Mouse (Mus musculus) liver, embryonic 12.5 days (tissue): ENCODE measurements at regions not wholly inside any gene's neighbourhood (a gene's known extent, or its start where the extent isn't known, plus 50 kb on each side); places are given as distances from the start of the nearest gene placed in this dataset.

Experiments
- ATAC-seq: fragments of 200-750 bp; cut with Nextera tagmentation; 2 replicates; pipeline ENCODE4 v1.8.0; 2017; ENCODE audit warnings: moderate number of reproducible peaks, mild to moderate bottlenecking, moderate library complexity
- H3K27ac ChIP-seq: fragments of 300-500 bp; sonication (generic); 2 replicates; pipeline ENCODE4 v1.5.1; 2016; ENCODE audit warnings: mild to moderate bottlenecking
- H3K27me3 ChIP-seq: fragments of 300-500 bp; sonication (generic); replicated peaks from 2 replicates; pipeline ENCODE4 v1.6.1; 2016; ENCODE audit warnings: mild to moderate bottlenecking, moderate library complexity
- H3K36me3 ChIP-seq: fragments of 300-500 bp; sonication (generic); 2 replicates; pipeline ENCODE4 v1.6.1; 2016; ENCODE audit warnings: mild to moderate bottlenecking, moderate library complexity
- H3K4me1 ChIP-seq: fragments of 300-500 bp; sonication (generic); 2 replicates; pipeline ENCODE4 v1.6.1; 2016
- H3K4me2 ChIP-seq: fragments of 300-500 bp; sonication (generic); 2 replicates; pipeline ENCODE4 v1.6.1; 2016; ENCODE audit warnings: mild to moderate bottlenecking, moderate library complexity
- H3K4me3 ChIP-seq: fragments of 300-500 bp; sonication (generic); 2 replicates; pipeline ENCODE4 v1.5.1; 2016; ENCODE audit warnings: mild to moderate bottlenecking, moderate library complexity
- H3K9ac ChIP-seq: fragments of 300-500 bp; sonication (generic); 2 replicates; pipeline ENCODE4 v1.6.1; 2016; ENCODE audit warnings: mild to moderate bottlenecking, moderate library complexity
- H3K9me3 ChIP-seq: fragments of 300-500 bp; sonication (generic); replicated peaks from 2 replicates; pipeline ENCODE4 v1.6.1; 2016; ENCODE audit warnings: mild to moderate bottlenecking, moderate library complexity
- WGBS: fragments of 180-500 bp; shearing (Covaris S2); methylation state at CpG from one replicate; pipeline ENCODE4 v1.1.7; 2016; ENCODE audit not compliant: insufficient replicate concordance; 5-methylcytosine and 5-hydroxymethylcytosine counted together

- Histone ChIP-seq H3K4me3 (no peak overlapping the region), H3K4me2 (no peak overlapping the region), H3K9ac (no peak overlapping the region), H3K27ac (no peak overlapping the region), H3K4me1 (no peaks in the 10 kb centered on the region), H3K36me3 (no peaks in the 10 kb centered on the region), H3K9me3 (no peaks in the 10 kb centered on the region), H3K27me3 (no peaks in the 10 kb centered on the region)
- ATAC-seq, result no peak
- 52% methylated on average over 7 of the region's 7 CpGs for WGBS
Observed at GRCm38 (mm10) chr3:34445354-34445753, 204.9 kb upstream of the Sox2 start.

- no peaks in the 10 kb centered on the region for H3K9me3 ChIP-seq
- H3K4me1 ChIP-seq, result no peaks in the 10 kb centered on the region
- no peak for ATAC-seq
- WGBS, result 61% methylated on average over 5 of the region's 5 CpGs
- no peaks in the 10 kb centered on the region for H3K27me3 ChIP-seq
- H3K4me3 ChIP-seq, result no peak overlapping the region
- no peak overlapping the region for H3K4me2 ChIP-seq
- no peak overlapping the region for H3K27ac ChIP-seq
- no peak overlapping the region for H3K9ac ChIP-seq
- no peaks in the 10 kb centered on the region for H3K36me3 ChIP-seq
Observed at GRCm38 (mm10) chr3:34444802-34445201, 205.4 kb upstream of the Sox2 start.

GRCm38 (mm10) chr3:34443731-34444628 lies 206.2 kb upstream of the Sox2 start:
- Histone ChIP-seq H3K4me3 (no peak overlapping the region), H3K4me1 (no peaks in the 10 kb centered on the region), H3K27me3 (no peaks in the 10 kb centered on the region), H3K9me3 (no peaks in the 10 kb centered on the region), H3K4me2 (no peak overlapping the region), H3K9ac (no peak overlapping the region), H3K36me3 (no peaks in the 10 kb centered on the region), H3K27ac (no peak overlapping the region)
- no peak for ATAC-seq
- WGBS, result 77% methylated on average over 28 of the region's 28 CpGs

GRCm38 (mm10) chr3:34443307-34443706 lies 206.9 kb upstream of the Sox2 start:
- 71% methylated on average over 5 of the region's 5 CpGs for WGBS

GRCm38 (mm10) chr3:34441792-34442191 lies 208.4 kb upstream of the Sox2 start:
- WGBS, result 46% methylated on average over 4 of the region's 4 CpGs
- no peaks in the 10 kb centered on the region for H3K27me3 ChIP-seq
- H3K4me1 ChIP-seq, result no peaks in the 10 kb centered on the region
- H3K27ac ChIP-seq, result no peak overlapping the region
- no peak overlapping the region for H3K9ac ChIP-seq
- ATAC-seq, result no peak
- H3K36me3 ChIP-seq, result no peaks in the 10 kb centered on the region
- no peak overlapping the region for H3K4me2 ChIP-seq
- H3K4me3 ChIP-seq, result no peak overlapping the region
- no peaks in the 10 kb centered on the region for H3K9me3 ChIP-seq

More at GRCm38 (mm10) chr3:34443307-34443706, 206.9 kb upstream of the Sox2 start:
- no peak overlapping the region for H3K27ac ChIP-seq
- H3K4me1 ChIP-seq, result no peaks in the 10 kb centered on the region
- no peak overlapping the region for H3K4me2 ChIP-seq
- no peaks in the 10 kb centered on the region for H3K27me3 ChIP-seq
- no peaks in the 10 kb centered on the region for H3K36me3 ChIP-seq
- ATAC-seq, result no peak
- H3K4me3 ChIP-seq, result no peak overlapping the region
- H3K9ac ChIP-seq, result no peak overlapping the region
- no peaks in the 10 kb centered on the region for H3K9me3 ChIP-seq

GRCm38 (mm10) chr3:34441266-34441665 lies 208.9 kb upstream of the Sox2 start:
- H3K27ac ChIP-seq, result no peak overlapping the region
- no peaks in the 10 kb centered on the region for H3K9me3 ChIP-seq
- no peaks in the 10 kb centered on the region for H3K4me1 ChIP-seq
- H3K4me3 ChIP-seq, result no peak overlapping the region
- H3K4me2 ChIP-seq, result no peak overlapping the region
- no peak for ATAC-seq
- WGBS, result 55% methylated on average over 5 of the region's 5 CpGs
- no peaks in the 10 kb centered on the region for H3K27me3 ChIP-seq
- H3K9ac ChIP-seq, result no peak overlapping the region
- H3K36me3 ChIP-seq, result no peaks in the 10 kb centered on the region

- Histone ChIP-seq H3K36me3 (no peaks in the 10 kb centered on the region), H3K4me2 (no peak overlapping the region), H3K9ac (no peak overlapping the region), H3K4me1 (no peaks in the 10 kb centered on the region), H3K27me3 (no peaks in the 10 kb centered on the region), H3K9me3 (peaks cover 6% of the 10 kb centered on the region; the same call in 1 of the 2 replicates), H3K27ac (no peak overlapping the region), H3K4me3 (no peak overlapping the region)
- ATAC-seq, result no peak
- 64% methylated on average over 9 of the region's 9 CpGs for WGBS
Observed at GRCm38 (mm10) chr3:34434901-34435300, 215.3 kb upstream of the Sox2 start.

- no peak overlapping the region for H3K4me2 ChIP-seq
- H3K9me3 ChIP-seq, result peaks cover 6% of the 10 kb centered on the region; the same call in 1 of the 2 replicates
- 69% methylated on average over 8 of the region's 8 CpGs for WGBS
- H3K9ac ChIP-seq, result no peak overlapping the region
- ATAC-seq, result no peak
- H3K4me3 ChIP-seq, result no peak overlapping the region
- H3K27ac ChIP-seq, result no peak overlapping the region
- H3K36me3 ChIP-seq, result no peaks in the 10 kb centered on the region
- no peaks in the 10 kb centered on the region for H3K27me3 ChIP-seq
- H3K4me1 ChIP-seq, result no peaks in the 10 kb centered on the region
Observed at GRCm38 (mm10) chr3:34427967-34428366, 222.2 kb upstream of the Sox2 start.

- Histone ChIP-seq H3K4me2 (no peak overlapping the region), H3K4me3 (no peak overlapping the region), H3K9ac (no peak overlapping the region), H3K36me3 (no peaks in the 10 kb centered on the region), H3K27me3 (no peaks in the 10 kb centered on the region), H3K27ac (no peak overlapping the region), H3K4me1 (no peaks in the 10 kb centered on the region), H3K9me3 (peaks cover 3% of the 10 kb centered on the region; the same call in 1 of the 2 replicates)
- no peak for ATAC-seq
- WGBS, result 59% methylated on average over 4 of the region's 4 CpGs
Observed at GRCm38 (mm10) chr3:34427495-34427894, 222.7 kb upstream of the Sox2 start.

- H3K4me3 ChIP-seq, result no peak overlapping the region
- H3K36me3 ChIP-seq, result no peaks in the 10 kb centered on the region
- H3K27me3 ChIP-seq, result no peaks in the 10 kb centered on the region
- H3K9me3 ChIP-seq, result no peaks in the 10 kb centered on the region
- no peak overlapping the region for H3K4me2 ChIP-seq
- ATAC-seq, result no peak
- no peak overlapping the region for H3K9ac ChIP-seq
- no peaks in the 10 kb centered on the region for H3K4me1 ChIP-seq
- WGBS, result 43% methylated on average over 10 of the region's 10 CpGs
- H3K27ac ChIP-seq, result no peak overlapping the region
Observed at GRCm38 (mm10) chr3:34426955-34427354, 223.2 kb upstream of the Sox2 start.

- WGBS, result 60% methylated on average over 3 of the region's 3 CpGs
Observed at GRCm38 (mm10) chr3:34411915-34412306, 238.3 kb upstream of the Sox2 start.

GRCm38 (mm10) chr3:34411142-34411914 lies 238.9 kb upstream of the Sox2 start:
- H3K4me1 ChIP-seq, result no peaks in the 10 kb centered on the region
- no peak overlapping the region for H3K4me2 ChIP-seq
- H3K36me3 ChIP-seq, result no peaks in the 10 kb centered on the region
- no peaks in the 10 kb centered on the region for H3K9me3 ChIP-seq
- no peaks in the 10 kb centered on the region for H3K27me3 ChIP-seq
- no peak for ATAC-seq
- no peak overlapping the region for H3K27ac ChIP-seq
- H3K9ac ChIP-seq, result no peak overlapping the region
- no peak overlapping the region for H3K4me3 ChIP-seq
- WGBS, result 57% methylated on average over 10 of the region's 10 CpGs

More at GRCm38 (mm10) chr3:34411915-34412306, 238.3 kb upstream of the Sox2 start:
- ATAC-seq, result no peak
- H3K4me1 ChIP-seq, result no peaks in the 10 kb centered on the region
- no peaks in the 10 kb centered on the region for H3K36me3 ChIP-seq
- no peak overlapping the region for H3K4me3 ChIP-seq
- no peak overlapping the region for H3K4me2 ChIP-seq
- H3K9ac ChIP-seq, result no peak overlapping the region
- H3K9me3 ChIP-seq, result no peaks in the 10 kb centered on the region
- H3K27ac ChIP-seq, result no peak overlapping the region
- no peaks in the 10 kb centered on the region for H3K27me3 ChIP-seq
